Mouse (Mus musculus): ENCODE data around the gene Dpp7.

The Dpp7 gene

DNA sequence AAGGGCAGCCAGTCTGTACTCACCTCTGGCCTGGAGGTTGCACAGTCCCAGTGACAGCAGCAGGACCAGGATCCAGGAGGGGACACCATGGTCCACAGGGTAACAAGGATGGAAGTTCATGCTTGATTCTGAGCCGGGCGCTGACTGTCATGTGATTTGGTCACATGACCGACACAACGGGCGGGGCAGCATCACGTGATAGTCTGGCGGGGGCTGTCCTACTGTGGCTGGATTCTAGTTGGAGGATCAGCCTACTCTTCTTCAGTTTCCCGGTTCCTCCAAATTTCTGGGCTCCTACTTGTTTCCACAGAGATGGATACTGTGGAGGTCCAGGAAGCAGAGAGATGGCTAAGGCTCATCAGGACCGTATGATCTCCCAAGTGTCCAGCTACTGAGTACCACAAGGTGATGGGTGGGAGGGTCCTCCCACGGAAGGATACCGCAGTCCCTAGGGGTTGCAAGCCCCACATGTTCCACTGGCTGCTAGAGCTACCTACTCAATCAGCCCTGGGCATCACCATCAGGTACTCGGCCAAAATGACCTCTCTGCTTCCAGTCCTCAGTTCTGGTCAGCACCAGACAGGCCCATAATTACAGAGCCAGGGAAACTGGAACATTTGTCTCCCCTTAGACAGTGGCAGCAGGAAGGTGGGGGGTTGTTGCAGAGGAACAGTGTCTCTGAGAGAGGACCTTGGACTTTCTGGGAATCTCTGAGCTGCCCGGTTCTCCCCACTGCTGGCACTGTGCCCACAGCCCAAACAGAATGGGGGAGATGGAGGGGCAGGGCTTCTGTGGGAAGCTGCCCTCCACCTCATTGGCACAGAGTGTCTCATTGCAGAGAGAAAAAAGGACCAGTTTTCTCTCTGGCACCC lies at the start of gene Dpp7:
Gene Dpp7, minus strand, starts transcription at position 152 of the 872 bp plus-strand sequence.
- peak; percentile 66 for DNase-seq

DNA sequence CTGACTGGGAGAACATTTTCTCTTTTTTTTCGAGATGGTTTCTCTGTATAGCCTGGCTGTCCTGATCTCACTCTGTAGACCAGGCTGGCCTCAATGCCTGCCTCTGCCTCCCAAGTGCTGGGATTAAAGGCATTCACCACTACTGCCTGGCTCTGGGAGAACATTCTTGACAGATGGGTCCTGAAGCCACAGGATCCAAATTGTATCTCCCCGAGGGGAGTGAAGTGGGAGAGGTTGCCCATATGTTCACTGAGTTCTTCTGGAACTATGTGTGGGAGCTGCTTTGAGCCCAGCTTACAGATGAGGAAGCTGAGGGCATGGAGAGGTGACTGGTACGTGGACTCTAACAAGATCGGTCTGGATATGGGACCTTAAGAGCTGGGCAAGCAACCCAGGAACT lies 47.8 kb upstream of the Dpp7 start:
- no peak for DNase-seq

- DNase-seq, result peak; percentile 35
These were observed 46.9 kb upstream of the Dpp7 start for GRCm38 (mm10) chr2:25402972-25403601.

- DNase-seq, result peak; percentile 83
These were observed 46.3 kb upstream of the Dpp7 start for GRCm38 (mm10) chr2:25402377-25402971.

DNA sequence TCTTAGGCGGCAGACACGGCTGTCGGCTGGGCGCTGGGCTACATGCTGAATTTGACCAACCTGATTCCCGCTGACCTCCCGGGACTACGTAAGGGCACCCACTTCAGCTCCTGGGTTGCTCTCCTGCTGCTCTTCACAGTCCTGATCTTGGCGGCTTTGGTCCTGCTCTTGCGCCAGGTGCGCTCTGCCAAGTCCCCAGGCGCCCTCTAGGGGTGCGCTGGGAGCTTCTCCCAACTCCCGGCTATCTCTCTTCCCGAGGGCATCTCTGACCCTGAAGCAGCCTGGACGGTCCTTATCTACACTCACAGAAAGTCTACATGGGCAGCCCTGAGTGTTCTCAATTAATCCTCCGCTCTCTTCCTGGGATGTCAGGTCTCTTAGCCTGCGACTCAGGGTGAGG lies 44.6 kb upstream of the Dpp7 start:
- DNase-seq, result peak; percentile 40

DNA sequence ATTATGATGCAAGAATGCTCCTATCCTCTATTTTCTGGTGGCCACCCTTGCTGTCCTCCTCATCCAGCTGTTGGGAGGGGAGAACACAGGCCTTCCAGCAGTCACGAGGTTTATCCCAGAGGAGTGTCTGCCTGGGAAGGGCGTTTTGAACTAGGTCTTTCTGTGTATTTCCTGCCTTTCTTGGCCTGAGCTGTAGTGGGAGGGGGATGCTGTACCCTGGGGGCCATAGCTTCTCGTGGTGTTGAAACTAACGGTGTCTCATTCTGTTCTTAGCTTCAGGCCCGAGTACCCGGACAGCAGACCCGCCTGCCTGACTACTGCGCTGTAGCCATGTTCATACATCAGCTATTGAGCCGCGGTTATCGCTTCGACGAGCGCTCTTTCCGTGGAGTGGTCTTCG lies 44.1 kb upstream of the Dpp7 start:
- no peak for DNase-seq

GRCm38 (mm10) chr2:25399051-25399450 lies 42.9 kb upstream of the Dpp7 start, which contains the start of gene Npdc1:
Gene Npdc1 (plus strand): TSS chr2:25399351.
- DNase-seq, result no peak

DNA sequence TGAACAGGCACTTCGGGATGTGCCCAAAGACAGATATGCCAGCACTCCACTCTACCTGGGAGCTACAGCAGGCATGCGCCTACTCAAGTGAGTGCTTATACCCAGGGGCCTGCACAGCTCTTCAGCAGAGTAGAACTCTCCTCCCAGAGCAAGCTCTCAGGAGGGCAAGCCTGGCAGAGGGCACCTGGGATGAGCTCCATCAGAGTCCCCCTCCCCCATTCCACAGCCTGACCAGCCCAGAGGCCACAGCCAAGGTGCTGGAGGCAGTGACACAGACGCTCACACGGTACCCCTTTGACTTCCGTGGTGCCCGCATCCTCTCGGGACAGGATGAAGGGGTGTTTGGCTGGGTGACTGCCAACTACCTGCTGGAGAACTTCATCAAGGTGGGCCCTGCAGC lies 41.9 kb upstream of the Dpp7 start:
- no peak for DNase-seq

DNA sequence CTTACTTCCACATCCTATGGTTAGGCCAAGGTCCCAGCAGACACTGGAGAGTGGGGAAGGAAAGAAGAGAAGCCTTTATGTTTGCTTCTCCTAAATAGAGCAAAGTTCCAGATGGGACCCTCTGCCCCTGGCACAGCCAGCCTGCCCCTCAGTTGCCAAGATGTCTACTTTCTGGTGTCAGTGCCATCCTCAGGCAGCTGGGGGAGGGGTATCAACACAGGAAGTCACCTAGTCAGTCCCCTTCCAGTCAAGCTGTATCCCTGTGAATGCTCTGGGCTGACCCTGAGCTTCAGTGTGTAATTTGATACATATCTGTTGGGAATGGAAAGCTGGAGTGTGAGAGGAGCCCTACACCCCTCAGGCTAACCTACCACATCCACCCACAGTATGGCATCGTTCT lies 40.9 kb upstream of the Dpp7 start:
- no peak for DNase-seq

GRCm38 (mm10) chr2:25396597-25396983 lies 40.4 kb upstream of the Dpp7 start:
- no peak for DNase-seq

DNA sequence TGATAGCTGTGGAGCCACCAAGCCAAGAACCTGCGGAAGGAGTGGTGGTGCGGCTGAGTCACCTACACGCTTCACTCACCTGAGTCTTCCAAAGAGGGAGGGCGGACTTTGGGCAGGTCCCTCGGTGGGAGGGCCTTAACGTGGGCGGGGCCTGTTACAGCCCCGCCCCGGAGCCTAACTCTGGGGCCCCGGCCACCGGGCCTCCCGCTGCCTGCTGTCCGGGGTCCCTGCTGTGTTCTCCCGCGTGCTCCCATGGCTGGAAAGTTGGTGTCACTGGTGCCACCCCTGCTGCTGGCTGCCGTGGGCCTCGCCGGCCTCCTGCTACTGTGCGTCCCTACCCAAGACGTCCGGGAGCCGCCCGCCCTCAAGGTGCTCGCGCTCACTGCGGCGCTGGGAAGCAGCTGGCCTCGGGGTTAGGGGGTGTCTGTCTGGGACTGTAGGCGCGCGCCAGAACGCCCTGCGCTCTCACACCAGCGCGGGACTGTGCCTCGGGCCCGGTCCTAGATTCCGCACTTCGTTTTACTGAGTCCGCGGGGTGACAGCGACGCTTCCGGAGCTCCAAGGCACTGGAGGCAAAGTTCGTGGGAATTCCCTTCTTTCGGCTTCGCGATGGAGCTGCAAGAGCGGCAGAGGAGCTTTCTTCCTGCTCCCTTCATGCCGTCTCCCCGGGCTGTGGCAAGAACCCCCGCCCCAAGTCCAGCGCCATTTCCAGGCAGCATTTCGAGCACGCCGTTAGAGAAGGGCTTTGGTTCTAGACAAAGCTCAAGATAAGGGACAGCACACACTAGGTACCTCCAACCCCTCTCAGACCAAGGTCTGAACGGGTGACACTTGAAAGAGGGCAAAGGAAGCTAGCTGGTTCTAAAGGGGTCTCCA lies 39.8 kb upstream of the Dpp7 start, which contains the start of gene Entpd2:
Gene Entpd2, plus strand, starts transcription at position 154 of the 876 bp plus-strand sequence.
- no peak for DNase-seq

GRCm38 (mm10) chr2:25394281-25395221 lies 38.4 kb upstream of the Dpp7 start:
- DNase-seq, result no peak

DNA sequence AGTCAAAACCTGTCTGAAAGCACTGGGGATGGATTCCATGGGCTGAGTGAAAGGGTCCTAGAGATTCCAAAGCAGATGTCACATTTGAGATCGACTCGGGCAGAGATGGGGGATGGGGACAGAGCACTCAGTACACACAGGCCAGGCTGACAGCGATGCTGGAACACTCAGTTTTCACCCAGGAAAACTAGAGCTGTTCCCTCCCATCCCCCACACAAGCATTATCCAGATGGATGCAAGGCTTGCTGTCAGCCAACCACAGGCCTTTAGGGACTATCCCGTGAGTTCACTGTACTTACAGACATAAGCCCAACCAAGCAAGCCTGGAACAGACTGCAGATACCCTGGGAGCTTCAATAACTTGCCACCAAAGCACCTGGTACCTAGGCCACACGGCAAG lies 35.1 kb upstream of the Dpp7 start:
- DNase-seq, result no peak

- DNase-seq, result no peak
These were observed 28.3 kb upstream of the Dpp7 start for GRCm38 (mm10) chr2:25384492-25384891.

- no peak for DNase-seq
These were observed 20.4 kb upstream of the Dpp7 start for GRCm38 (mm10) chr2:25376589-25376988.

- no peak for DNase-seq
These were observed 17.3 kb upstream of the Dpp7 start for GRCm38 (mm10) chr2:25373431-25373830.

GRCm38 (mm10) chr2:25372644-25373391 lies 16.7 kb upstream of the Dpp7 start:
- no peak for DNase-seq

DNA sequence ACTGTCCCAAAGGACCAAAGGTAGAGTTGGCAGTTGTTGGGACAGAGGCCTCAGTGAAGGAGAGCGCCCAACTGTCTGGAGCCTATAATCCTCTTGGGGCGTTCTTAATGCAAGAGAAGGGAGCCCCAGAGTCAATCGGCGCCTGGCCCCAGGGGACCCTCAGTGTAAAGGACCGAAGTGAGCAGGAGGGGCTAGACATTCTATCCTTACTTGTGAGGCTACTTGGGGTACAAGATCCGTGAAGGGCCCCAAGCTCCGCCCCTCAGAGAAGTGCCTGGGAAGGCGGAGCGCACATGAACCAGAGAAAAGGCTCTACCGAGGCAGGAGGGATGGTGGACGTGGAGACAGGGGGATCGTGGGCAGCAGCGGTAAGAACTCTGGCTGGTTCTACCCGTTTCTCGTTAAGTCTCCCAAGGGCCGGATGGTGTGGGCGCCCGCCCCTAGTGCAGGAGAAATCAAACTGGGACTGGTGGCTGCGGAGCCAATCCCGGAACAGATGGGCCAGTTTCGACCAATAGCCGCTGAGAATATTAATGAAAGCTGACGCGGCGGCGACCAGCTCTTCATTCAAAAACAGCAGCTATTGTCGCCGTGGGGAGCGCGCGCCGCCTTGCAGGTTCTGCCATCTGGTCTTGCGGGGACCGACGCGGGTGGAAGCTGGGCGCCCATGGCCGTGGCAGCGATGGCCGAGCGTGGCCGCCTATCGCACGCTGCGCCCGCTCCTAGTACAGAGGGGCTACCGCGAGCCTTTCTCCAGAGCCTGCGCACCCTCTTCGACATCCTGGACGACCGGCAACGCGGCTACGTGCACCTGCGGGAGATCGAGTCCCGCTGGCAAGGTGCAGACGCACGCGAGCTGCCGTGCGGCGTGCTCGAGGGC lies 15.8 kb upstream of the Dpp7 start, which contains the start of gene Sapcd2:
Gene Sapcd2, plus strand, starts transcription at position 558 of the 880 bp plus-strand sequence.
- peak; percentile 82 for DNase-seq

DNA sequence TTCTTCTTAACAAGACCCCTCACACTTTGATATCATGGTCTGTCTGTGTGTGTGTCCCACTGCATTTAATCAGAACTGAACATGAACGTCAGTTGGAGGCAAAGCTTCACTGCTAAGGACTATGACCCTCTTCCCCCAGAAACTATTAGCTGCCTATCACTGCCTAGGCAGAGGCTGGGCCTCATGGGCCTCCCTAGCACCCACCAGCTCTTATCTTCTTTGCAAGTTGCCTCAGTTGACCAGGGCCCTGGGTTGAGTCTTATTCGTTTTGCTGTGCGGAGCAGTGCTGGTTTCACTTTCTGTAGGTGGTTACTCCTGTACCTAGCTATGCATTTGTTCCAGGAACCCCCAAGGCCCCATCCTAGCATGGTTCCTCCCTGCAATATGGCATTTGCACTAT lies 13.8 kb upstream of the Dpp7 start:
- no peak for DNase-seq
